Comparison of ENCODE assay signal across 14 mouse cellular contexts in the genomic region with DNA sequence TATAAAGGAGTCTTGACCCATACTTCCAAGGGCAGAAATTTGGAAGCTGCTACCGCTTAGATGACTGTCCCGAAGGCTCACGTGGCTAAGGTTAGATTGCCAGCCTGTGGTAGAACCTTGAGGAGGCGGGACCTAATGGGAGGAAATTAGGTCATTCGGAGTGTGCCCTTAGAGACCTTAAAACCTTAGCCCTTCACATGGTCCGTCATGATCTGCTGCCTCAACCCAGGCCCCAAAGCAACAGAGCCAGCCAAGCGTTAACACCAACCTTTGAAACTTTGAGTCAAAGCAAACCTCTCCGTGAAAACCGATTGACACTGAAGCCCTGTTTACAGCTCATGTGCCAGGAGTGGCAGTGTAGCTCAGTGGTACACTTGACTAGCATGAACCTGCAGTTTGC. TPM values are rescaled to one million over a fixed set of nuclear protein-coding genes. Genes with fewer than 3 reads are reported as not detected.
DNase-seq lines count a peak whose midpoint lies in the region; ATAC-seq and TF ChIP-seq lines count a peak whose summit lies in the region.
"Had no signal": no experiment of that assay in that cellular context is flagged by ENCODE, and none has a peak within 500 bp of the region (broad histone marks: within the 10 kb centered on the region; RNA-seq: fewer than 3 reads in every experiment).

No protein-coding gene starts in this region.

- H3K9me3 ChIP-seq in heart, embryonic 14.5 days (ENCODE audit: control insufficient read depth, low read length): no peaks in the 10 kb centered on the region
- H3K9me3 ChIP-seq in liver, embryonic 13.5 days (replicated peaks): 0 out of 2 replicates have a peak, but pooled peaks cover 3% of the 10 kb centered on the region
- no peaks in the 10 kb centered on the region for H3K9me3 ChIP-seq in liver, postnatal 0 days (ENCODE audit: low read length)
- H3K9me3 ChIP-seq in limb, embryonic 13.5 days: no peaks in the 10 kb centered on the region
- H3K9me3 ChIP-seq: forebrain, embryonic 13.5 days; hindbrain, embryonic 10.5 days; midbrain, embryonic 10.5 days had no signal

- no peak for TF ChIP-seq EP300 in liver, postnatal 0 days (IDR thresholded peaks at IDR 0.05; ENCODE audit: low read depth)

- DNase-seq in heart, adult 8-10 months (ENCODE audit: low spot score): no peak
- no peak for DNase-seq in liver, embryonic 13.5 days
- no peak for DNase-seq in liver, postnatal 0 days
- peak; percentile 88 for DNase-seq in kidney, adult 9 months
- no peak for DNase-seq in embryo, embryonic 11 days
- no peak for DNase-seq in urinary bladder, postnatal 14 days (ENCODE audit: low spot score)
- DNase-seq: thymus, postnatal 14 days had no signal

- peaks cover 38 to 59% of the 10 kb centered on the region in 2 experiments for H3K4me1 ChIP-seq in heart, embryonic 14.5 days (ENCODE audit: control insufficient read depth in 2 of 2, insufficient read depth in 2 of 2, low read length in 2 of 2)
- H3K4me1 ChIP-seq in liver, embryonic 13.5 days (replicated peaks): peaks cover 73% of the 10 kb centered on the region
- peaks cover 32% of the 10 kb centered on the region for H3K4me1 ChIP-seq in liver, postnatal 0 days (ENCODE audit: insufficient read depth)
- peaks cover 27% of the 10 kb centered on the region for H3K4me1 ChIP-seq in limb, embryonic 13.5 days
- H3K4me1 ChIP-seq: forebrain, embryonic 13.5 days had no signal

- H3K27ac ChIP-seq in heart, embryonic 14.5 days (replicated peaks in 1 of 2; ENCODE audit: control insufficient read depth in 1 of 2, insufficient read depth in 1 of 2, low read depth in 2 of 2, low read length in 2 of 2): peak overlapping the region; percentile 57 to 75
- peak overlapping the region; percentile 27; the same call in 1 of the 2 replicates for H3K27ac ChIP-seq in liver, embryonic 13.5 days
- no peak overlapping the region for H3K27ac ChIP-seq in liver, postnatal 0 days (ENCODE audit: low read depth)
- 0 out of 2 replicates have a peak overlapping the region, but pooled peaks have one; percentile 22 for H3K27ac ChIP-seq in limb, embryonic 13.5 days
- H3K27ac ChIP-seq: forebrain, embryonic 13.5 days; hindbrain, embryonic 10.5 days; layer of hippocampus, adult 2 months; left cerebral cortex, adult 2 months; midbrain, embryonic 10.5 days had no signal

- H3K4me3 ChIP-seq in heart, embryonic 14.5 days (ENCODE audit: control insufficient read depth in 1 of 2, insufficient read depth in 1 of 2, low read depth in 1 of 2, low read length in 2 of 2): no peak overlapping the region
- H3K4me3 ChIP-seq in liver, embryonic 13.5 days (replicated peaks): no peak overlapping the region
- H3K4me3 ChIP-seq in liver, postnatal 0 days (ENCODE audit: low read depth, low read length): no peak overlapping the region
- H3K4me3 ChIP-seq in limb, embryonic 13.5 days: no peak overlapping the region
- H3K4me3 ChIP-seq: forebrain, embryonic 13.5 days; hindbrain, embryonic 10.5 days; layer of hippocampus, adult 2 months; left cerebral cortex, adult 2 months; midbrain, embryonic 10.5 days had no signal

- ATAC-seq in heart, embryonic 14.5 days (ENCODE audit: insufficient number of reproducible peaks, insufficient read depth, low FRiP score, low read depth): no peak
- ATAC-seq in liver, embryonic 13.5 days (ENCODE audit: low read depth): no peak
- ATAC-seq in liver, postnatal 0 days: no peak
- no peak for ATAC-seq in limb, embryonic 13.5 days (ENCODE audit: low FRiP score, low read depth)
- ATAC-seq: forebrain, embryonic 13.5 days had no signal

- no peak for TF ChIP-seq CTCF in liver, postnatal 0 days (IDR thresholded peaks at IDR 0.05; ENCODE audit: low read depth)

- no peak overlapping the region for H3K4me2 ChIP-seq in heart, embryonic 14.5 days (ENCODE audit: low read length)
- no peak overlapping the region for H3K4me2 ChIP-seq in liver, embryonic 13.5 days
- no peak overlapping the region for H3K4me2 ChIP-seq in liver, postnatal 0 days (ENCODE audit: low read depth, low read length)
- no peak overlapping the region for H3K4me2 ChIP-seq in limb, embryonic 13.5 days (replicated peaks)
- H3K4me2 ChIP-seq: forebrain, embryonic 13.5 days had no signal

- no peaks in the 10 kb centered on the region for H3K36me3 ChIP-seq in heart, embryonic 14.5 days (ENCODE audit: control insufficient read depth, insufficient read depth, low read length)
- peaks cover 3% of the 10 kb centered on the region; the same call in 1 of the 2 replicates for H3K36me3 ChIP-seq in liver, embryonic 13.5 days
- no peaks in the 10 kb centered on the region for H3K36me3 ChIP-seq in liver, postnatal 0 days (replicated peaks; ENCODE audit: insufficient read depth, low read length)
- H3K36me3 ChIP-seq in limb, embryonic 13.5 days: no peaks in the 10 kb centered on the region

- no peak overlapping the region for H3K9ac ChIP-seq in heart, embryonic 14.5 days (ENCODE audit: low read length)
- no peak overlapping the region for H3K9ac ChIP-seq in liver, embryonic 13.5 days
- no peak overlapping the region for H3K9ac ChIP-seq in liver, postnatal 0 days (replicated peaks)
- no peak overlapping the region for H3K9ac ChIP-seq in limb, embryonic 13.5 days
- H3K9ac ChIP-seq: forebrain, embryonic 13.5 days had no signal

- no peaks in the 10 kb centered on the region for H3K27me3 ChIP-seq in heart, embryonic 14.5 days (ENCODE audit: control insufficient read depth, insufficient read depth, low read length)
- H3K27me3 ChIP-seq in liver, embryonic 13.5 days: no peaks in the 10 kb centered on the region
- no peaks in the 10 kb centered on the region for H3K27me3 ChIP-seq in liver, postnatal 0 days (ENCODE audit: insufficient read depth, low read length)
- H3K27me3 ChIP-seq in limb, embryonic 13.5 days: no peaks in the 10 kb centered on the region
- H3K27me3 ChIP-seq: forebrain, embryonic 13.5 days had no signal

- WGBS in heart, embryonic 14.5 days: 84% methylated on average over 9 of the region's 9 CpGs
- WGBS in liver, embryonic 13.5 days (ENCODE audit: insufficient replicate concordance): 90% methylated on average over 9 of the region's 9 CpGs
- WGBS in liver, postnatal 0 days (ENCODE audit: insufficient replicate concordance): 86% methylated on average over 9 of the region's 9 CpGs
- WGBS in limb, embryonic 13.5 days: 90% methylated on average over 9 of the region's 9 CpGs

RNA-seq across cellular contexts. Expression of a gene that starts 29.1 kb away (rescaled TPM):
- 42.6 and 45.4 TPM in 2 replicates for polyA plus RNA-seq in heart, embryonic 14.5 days (2014; fragmentation: Nextera tagmentation; extraction: Ambion mirVana)
- total RNA-seq in heart, adult 8-10 months (2022): 10 to 100 TPM; 25.3 to 46.2 (median 41.1) TPM
- polyA plus RNA-seq in liver, embryonic 13.5 days (2015; fragmentation: Nextera tagmentation; extraction: Ambion mirVana): 23.0 and 24.9 TPM in 2 replicates
- 10.0 and 12.0 TPM in 2 replicates for polyA plus RNA-seq in liver, postnatal 0 days (2015; fragmentation: Nextera tagmentation; extraction: Ambion mirVana)
- polyA plus RNA-seq in limb, embryonic 13.5 days (2015; fragmentation: Nextera tagmentation; extraction: Ambion mirVana): 18.6 and 19.1 TPM in 2 replicates
